Mouse (Mus musculus) kidney, adult 2 months (tissue): ENCODE measurements at regions not wholly inside any gene's neighbourhood (a gene's known extent, or its start where the extent isn't known, plus 50 kb on each side); places are given as distances from the start of the nearest gene placed in this dataset.

ENCODE experiments used
- CTCF ChIP-seq: fragments of 200-500 bp; conservative IDR thresholded peaks from 2 replicates; pipeline ENCODE4 v1.5.1; 2011; ENCODE audit warnings: low read depth, mild to moderate bottlenecking, control low read depth, low read length, moderate library complexity, mixed read lengths; ENCODE audit not compliant: insufficient read depth, insufficient read length
- POLR2A ChIP-seq: fragments of 200-500 bp; IDR thresholded peaks from one replicate; pipeline ENCODE4 v1.6.1; 2011; ENCODE audit warnings: low read depth, low read length, control low read depth

DNA sequence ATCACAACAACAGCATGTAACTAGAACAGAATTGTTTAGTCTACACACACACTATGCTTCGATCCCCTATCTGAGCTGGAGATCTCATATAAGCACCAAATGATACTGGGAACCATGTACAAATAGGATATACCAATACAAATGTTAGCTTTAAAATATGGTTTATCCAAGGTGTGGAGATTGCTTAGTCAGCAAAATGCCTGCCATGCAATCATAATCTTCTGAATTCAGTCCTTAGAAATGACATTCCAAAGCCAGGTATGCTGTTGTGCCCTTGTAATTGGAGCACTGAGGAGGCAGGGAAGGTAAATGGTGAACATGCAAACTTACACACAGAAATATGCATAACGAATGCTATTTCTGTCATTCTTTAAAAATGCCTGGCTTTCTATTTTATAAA lies 54.0 kb upstream of the Thsd7b start:
- no peak for TF ChIP-seq POLR2A
- TF ChIP-seq CTCF: no peak
